Mouse (Mus musculus): Measurements from ENCODE around the gene Gtf3c4.

Gene Gtf3c4

GRCm38 (mm10) chr2:28840222-28840951 is at the start of gene Gtf3c4, which contains the start of gene Ddx31:
TSS of gene Gtf3c4 (minus strand) at chr2:28840360.
TSS of gene Ddx31 (plus strand) at chr2:28840406.
- CTCF ChIA-PET = no interaction called here

GRCm38 (mm10) chr2:28884914-28885313 is 44.8 kb upstream of the Gtf3c4 start:
- CTCF ChIA-PET = no interaction called here

- CTCF ChIA-PET = interaction anchor here (0.7 kb wide), 1 partner anchor 11 kb away, joined by 4 read pairs; no protein-coding TSS in a partner anchor
Observed at GRCm38 (mm10) chr2:28882826-28883485, 42.8 kb upstream of the Gtf3c4 start.

GRCm38 (mm10) chr2:28882047-28882446 is 41.9 kb upstream of the Gtf3c4 start:
- CTCF ChIA-PET = no interaction called here

- CTCF ChIA-PET = no interaction called here
Observed at GRCm38 (mm10) chr2:28881275-28881674, 41.1 kb upstream of the Gtf3c4 start.

- CTCF ChIA-PET = no interaction called here
Observed at GRCm38 (mm10) chr2:28875554-28875953, 35.4 kb upstream of the Gtf3c4 start.

- CTCF ChIA-PET = interaction anchor here (0.6 kb wide), 1 partner anchor 115 kb away, joined by 9 read pairs; no protein-coding TSS in a partner anchor
Observed at GRCm38 (mm10) chr2:28867495-28867894, 27.3 kb upstream of the Gtf3c4 start.

GRCm38 (mm10) chr2:28863857-28864256 is 23.7 kb upstream of the Gtf3c4 start:
- CTCF ChIA-PET = no interaction called here

- CTCF ChIA-PET = no interaction called here
Observed at GRCm38 (mm10) chr2:28860678-28861423, 20.7 kb upstream of the Gtf3c4 start.

GRCm38 (mm10) chr2:28859303-28859702 is 19.1 kb upstream of the Gtf3c4 start:
- CTCF ChIA-PET = no interaction called here

- CTCF ChIA-PET = no interaction called here
Observed at GRCm38 (mm10) chr2:28855773-28856172, 15.6 kb upstream of the Gtf3c4 start.

GRCm38 (mm10) chr2:28852594-28852993 is 12.4 kb upstream of the Gtf3c4 start:
- CTCF ChIA-PET = no interaction called here

GRCm38 (mm10) chr2:28848879-28849278 is 8.7 kb upstream of the Gtf3c4 start:
- CTCF ChIA-PET = no interaction called here

GRCm38 (mm10) chr2:28842042-28842441 is 1.9 kb upstream of the Gtf3c4 start:
- CTCF ChIA-PET = no interaction called here

- CTCF ChIA-PET = no interaction called here
Observed at GRCm38 (mm10) chr2:28839501-28840221, 499 bp downstream of the Gtf3c4 start.

GRCm38 (mm10) chr2:28836181-28836940 is 3.8 kb downstream of the Gtf3c4 start:
- CTCF ChIA-PET = interaction anchor here (0.6 kb wide), 1 partner anchor 52 kb away, joined by 3 read pairs; no protein-coding TSS in a partner anchor

- CTCF ChIA-PET = no interaction called here
Observed at GRCm38 (mm10) chr2:28829265-28829664, 10.9 kb downstream of the Gtf3c4 start.

GRCm38 (mm10) chr2:28818866-28819265 is 21.3 kb downstream of the Gtf3c4 start:
- CTCF ChIA-PET = interaction anchor here (0.7 kb wide), 1 partner anchor 92 kb away, joined by 10 read pairs; no protein-coding TSS in a partner anchor

- CTCF ChIA-PET = interaction anchor here (0.6 kb wide), 1 partner anchor 438 kb away, joined by 5 read pairs; no protein-coding TSS in a partner anchor
Observed at GRCm38 (mm10) chr2:28810260-28811013, 29.7 kb downstream of the Gtf3c4 start.

- CTCF ChIA-PET = no interaction called here
Observed at GRCm38 (mm10) chr2:28808841-28809240, 31.3 kb downstream of the Gtf3c4 start.
